Mouse (Mus musculus) lung, embryonic 16.5 days (tissue): ENCODE data around the gene Gpd2. TPM values are rescaled to one million over a fixed set of nuclear protein-coding genes. Genes with fewer than 3 reads are reported as not detected.

Source experiments
- ATAC-seq: fragments of 200-750 bp; cut with Nextera tagmentation; 2 replicates; pipeline ENCODE4 v1.8.0; 2017; ENCODE audit warnings: low read depth, mild to moderate bottlenecking, moderate library complexity
- H3K27ac ChIP-seq: fragments of 300-500 bp; sonication (generic); 2 replicates; pipeline ENCODE4 v1.5.1; 2014; ENCODE audit warnings: mild to moderate bottlenecking, control low read depth, low read length
- H3K27me3 ChIP-seq: fragments of 300-500 bp; sonication (generic); 2 replicates; pipeline ENCODE4 v1.6.1; 2014; ENCODE audit warnings: low read depth, low read length, mixed read lengths; ENCODE audit not compliant: control insufficient read depth, insufficient read depth
- H3K36me3 ChIP-seq: fragments of 300-500 bp; sonication (generic); 2 replicates; pipeline ENCODE4 v1.6.1; 2014; ENCODE audit warnings: low read length; ENCODE audit not compliant: control insufficient read depth, insufficient read depth
- H3K4me1 ChIP-seq: fragments of 300-500 bp; sonication (generic); replicated peaks from 2 replicates; pipeline ENCODE4 v1.6.1; 2014; ENCODE audit warnings: low read length, mixed read lengths; ENCODE audit not compliant: control insufficient read depth, insufficient read depth
- H3K4me2 ChIP-seq: fragments of 300-500 bp; sonication (generic); 2 replicates; pipeline ENCODE4 v1.6.1; 2014; ENCODE audit warnings: low read depth, low read length, control low read depth
- H3K4me3 ChIP-seq: fragments of 300-500 bp; sonication (generic); 2 replicates; pipeline ENCODE4 v1.5.1; 2014; ENCODE audit warnings: mild to moderate bottlenecking, low read length, control low read depth
- H3K9ac ChIP-seq: fragments of 300-500 bp; sonication (generic); 2 replicates; pipeline ENCODE4 v1.6.1; 2014; ENCODE audit warnings: low read length, control low read depth
- H3K9me3 ChIP-seq: fragments of 300-500 bp; sonication (generic); 2 replicates; pipeline ENCODE4 v1.6.1; 2016; ENCODE audit warnings: low read length; ENCODE audit not compliant: control insufficient read depth
- WGBS: fragments of 180-500 bp; shearing (Covaris S2); extraction: QIAGEN DNeasy Blood & Tissue Kit; methylation state at CpG from one replicate; pipeline ENCODE4 v1.1.7; 2014; 5-methylcytosine and 5-hydroxymethylcytosine counted together
- polyA plus RNA-seq: library from polyadenylated mRNA; unstranded; fragments of >200 nt; fragmentation: Nextera tagmentation; extraction: Ambion mirVana; gene quantifications from 2 replicates; pipeline ENCODE4 v1.2.1, GENCODE M21; 2015

Gpd2 gene
- polyA plus RNA-seq, 1 experiment from 2014 or later, result 16.9 TPM

GRCm38 (mm10) chr2:57225236-57225635, 12.2 kb upstream of the Gpd2 start:
- Histone ChIP-seq H3K27me3 (no peaks in the 10 kb centered on the region), H3K9me3 (no peaks in the 10 kb centered on the region), H3K4me2 (no peak overlapping the region), H3K36me3 (no peaks in the 10 kb centered on the region), H3K9ac (no peak overlapping the region), H3K4me3 (no peak overlapping the region), H3K27ac (no peak overlapping the region), H3K4me1 (no peaks in the 10 kb centered on the region; the same call in 1 of the 2 replicates)
- ATAC-seq, result peak; percentile 47; the same call in 1 of the 2 replicates
- WGBS, result 30% methylated on average over 2 of the region's 2 CpGs

- Histone ChIP-seq H3K4me3 (no peak overlapping the region), H3K9ac (no peak overlapping the region), H3K36me3 (no peaks in the 10 kb centered on the region), H3K4me1 (no peaks in the 10 kb centered on the region; the same call in 1 of the 2 replicates), H3K4me2 (no peak overlapping the region), H3K27ac (no peak overlapping the region), H3K9me3 (no peaks in the 10 kb centered on the region), H3K27me3 (no peaks in the 10 kb centered on the region)
- ATAC-seq, result no peak
- WGBS, result 91% methylated on average over 3 of the region's 3 CpGs
Measured at GRCm38 (mm10) chr2:57227425-57227824, 10.0 kb upstream of the Gpd2 start.

GRCm38 (mm10) chr2:57229647-57230240, 7.7 kb upstream of the Gpd2 start:
- Histone ChIP-seq H3K27ac (no peak overlapping the region), H3K4me3 (no peak overlapping the region), H3K4me2 (no peak overlapping the region), H3K9ac (no peak overlapping the region), H3K9me3 (no peaks in the 10 kb centered on the region), H3K4me1 (no peaks in the 10 kb centered on the region; the same call in 1 of the 2 replicates), H3K36me3 (no peaks in the 10 kb centered on the region), H3K27me3 (no peaks in the 10 kb centered on the region)
- WGBS, result 70% methylated on average over 4 of the region's 4 CpGs
- no peak for ATAC-seq

GRCm38 (mm10) chr2:57231432-57231831, 6.0 kb upstream of the Gpd2 start:
- H3K9me3 ChIP-seq, result no peaks in the 10 kb centered on the region
- H3K4me1 ChIP-seq, result no peaks in the 10 kb centered on the region
- ATAC-seq, result no peak
- H3K4me2 ChIP-seq, result no peak overlapping the region
- no peaks in the 10 kb centered on the region for H3K27me3 ChIP-seq
- no peak overlapping the region for H3K9ac ChIP-seq
- no peak overlapping the region for H3K4me3 ChIP-seq
- no peak overlapping the region for H3K27ac ChIP-seq
- 59% methylated on average over 5 of the region's 5 CpGs for WGBS
- no peaks in the 10 kb centered on the region for H3K36me3 ChIP-seq

GRCm38 (mm10) chr2:57232328-57232727, 5.1 kb upstream of the Gpd2 start:
- H3K4me2 ChIP-seq, result no peak overlapping the region
- H3K27me3 ChIP-seq, result no peaks in the 10 kb centered on the region
- no peak overlapping the region for H3K27ac ChIP-seq
- no peak overlapping the region for H3K9ac ChIP-seq
- H3K4me1 ChIP-seq, result no peaks in the 10 kb centered on the region; the same call in 1 of the 2 replicates
- H3K4me3 ChIP-seq, result no peak overlapping the region
- no peaks in the 10 kb centered on the region for H3K36me3 ChIP-seq
- no peak for ATAC-seq
- H3K9me3 ChIP-seq, result no peaks in the 10 kb centered on the region
- WGBS, result 83% methylated on average over 8 of the region's 8 CpGs

GRCm38 (mm10) chr2:57236246-57236645, 1.2 kb upstream of the Gpd2 start:
- H3K9me3 ChIP-seq, result no peaks in the 10 kb centered on the region
- no peaks in the 10 kb centered on the region for H3K36me3 ChIP-seq
- H3K4me1 ChIP-seq, result peaks cover 4% of the 10 kb centered on the region; the same call in 1 of the 2 replicates
- no peak overlapping the region for H3K27ac ChIP-seq
- H3K4me2 ChIP-seq, result no peak overlapping the region
- no peaks in the 10 kb centered on the region for H3K27me3 ChIP-seq
- no peak overlapping the region for H3K9ac ChIP-seq
- 61% methylated on average over 2 of the region's 2 CpGs for WGBS
- ATAC-seq, result no peak
- H3K4me3 ChIP-seq, result no peak overlapping the region

GRCm38 (mm10) chr2:57237026-57237425, 409 bp upstream of the Gpd2 start:
- Histone ChIP-seq H3K36me3 (no peaks in the 10 kb centered on the region), H3K9ac (no peak overlapping the region), H3K4me3 (peak overlapping the region; percentile 77), H3K9me3 (no peaks in the 10 kb centered on the region), H3K27me3 (no peaks in the 10 kb centered on the region), H3K4me2 (peak overlapping the region; percentile 96), H3K27ac (peak overlapping the region; percentile 87; the same call in 1 of the 2 replicates), H3K4me1 (peaks cover 4% of the 10 kb centered on the region; the same call in 1 of the 2 replicates)
- WGBS, result 29% methylated on average over 6 of the region's 6 CpGs
- ATAC-seq, result no peak

- peak overlapping the region; percentile 87 for H3K27ac ChIP-seq
- H3K4me3 ChIP-seq, result peak overlapping the region; percentile 77
- 0% methylated on average over 65 of the region's 69 CpGs for WGBS
- no peaks in the 10 kb centered on the region for H3K36me3 ChIP-seq
- peak overlapping the region; percentile 89 for H3K9ac ChIP-seq
- H3K27me3 ChIP-seq, result no peaks in the 10 kb centered on the region
- H3K4me1 ChIP-seq, result peaks cover 4% of the 10 kb centered on the region; the same call in 1 of the 2 replicates
- ATAC-seq, result peak; percentile 93
- H3K9me3 ChIP-seq, result no peaks in the 10 kb centered on the region
- H3K4me2 ChIP-seq, result peak overlapping the region; percentile 96
Measured at GRCm38 (mm10) chr2:57237920-57238613, 632 bp downstream of the Gpd2 start.

GRCm38 (mm10) chr2:57238614-57239165, 1.3 kb downstream of the Gpd2 start:
- H3K27me3 ChIP-seq, result no peaks in the 10 kb centered on the region
- 5% methylated on average over 17 of the region's 17 CpGs for WGBS
- H3K9me3 ChIP-seq, result no peaks in the 10 kb centered on the region
- peak overlapping the region; percentile 87 for H3K27ac ChIP-seq
- H3K4me3 ChIP-seq, result peak overlapping the region; percentile 77
- ATAC-seq, result 0 out of 2 replicates have a peak, but pooled peaks have one; percentile 0
- peak overlapping the region; percentile 96 for H3K4me2 ChIP-seq
- H3K9ac ChIP-seq, result peak overlapping the region; percentile 89
- no peaks in the 10 kb centered on the region for H3K36me3 ChIP-seq
- H3K4me1 ChIP-seq, result peaks cover 4% of the 10 kb centered on the region; the same call in 1 of the 2 replicates
